In genomic region chr7:103812174-103812573, GRCm38 (mm10) we compare ENCODE assay signal across 25 mouse cellular contexts. TPM values are rescaled to one million over a fixed set of nuclear protein-coding genes. Genes with fewer than 3 reads are reported as not detected.
A peak's percentile ranks its signal among the peaks of the same experiment; 100 is the strongest.
DNase-seq lines count a peak whose midpoint lies in the region; ATAC-seq and TF ChIP-seq lines count a peak whose summit lies in the region.
"Had no signal": no experiment of that assay in that cellular context is flagged by ENCODE, and none has a peak within 500 bp of the region (broad histone marks: within the 10 kb centered on the region; RNA-seq: fewer than 3 reads in every experiment).

No protein-coding gene starts in this region.

- WGBS in liver, postnatal 0 days (ENCODE audit: insufficient replicate concordance): 24% methylated on average over 1 of the region's 1 CpGs

- peak; percentile 61 for DNase-seq in 416B (ENCODE audit: low read depth)
- peak; percentile 15 for DNase-seq in G1E (ENCODE audit: low spot score)
- no peak for DNase-seq in liver, postnatal 0 days
- DNase-seq in kidney, postnatal 25 days: no peak
- DNase-seq in right cerebral cortex, postnatal 4 days: no peak
- DNase-seq: adrenal gland, adult 8-10 months; cerebellum, adult 8-10 months; gastrocnemius, postnatal 25 days; heart, postnatal 4 days; kidney, adult 18-20 months; kidney, postnatal 10 days; layer of hippocampus, adult 9-11 months; right cerebral cortex, postnatal 25 days had no signal

- TF ChIP-seq CTCF in G1E (IDR thresholded peaks at IDR 0.05; ENCODE audit: low read depth, low read length): no peak
- no peak for TF ChIP-seq CTCF in liver, postnatal 0 days (IDR thresholded peaks at IDR 0.05; ENCODE audit: low read depth)

- H3K36me3 ChIP-seq in G1E (replicated peaks): no peaks in the 10 kb centered on the region
- peaks cover 36% of the 10 kb centered on the region for H3K36me3 ChIP-seq in erythroblast, embryonic 14.5 days (ENCODE audit: control insufficient read depth)
- no peaks in the 10 kb centered on the region for H3K36me3 ChIP-seq in liver, postnatal 0 days (replicated peaks; ENCODE audit: insufficient read depth, low read length)
- H3K36me3 ChIP-seq: forebrain, embryonic 12.5 days; heart, embryonic 10.5 days; neural tube, embryonic 12.5 days had no signal

- ATAC-seq in G1E (ENCODE audit: extremely low read depth, insufficient number of reproducible peaks, low FRiP score, poor library complexity, severe bottlenecking): peak; percentile 38
- no peak for ATAC-seq in liver, postnatal 0 days
- ATAC-seq in frontal cortex, adult (ENCODE audit: low TSS enrichment): no peak
- ATAC-seq: hindbrain, postnatal 0 days; lung, postnatal 0 days had no signal

- TF ChIP-seq EP300 in liver, postnatal 0 days (IDR thresholded peaks at IDR 0.05; ENCODE audit: low read depth): peak; percentile 75

- H3K9ac ChIP-seq in liver, postnatal 0 days (replicated peaks): peak overlapping the region; percentile 72
- H3K9ac ChIP-seq: forebrain, embryonic 12.5 days; neural tube, embryonic 12.5 days had no signal

- no peak overlapping the region; the same call in 1 of the 2 replicates for H3K4me3 ChIP-seq in G1E (ENCODE audit: low read depth, low read length)
- H3K4me3 ChIP-seq in erythroblast, embryonic 14.5 days (replicated peaks): peak overlapping the region; percentile 68
- peak overlapping the region; percentile 55 for H3K4me3 ChIP-seq in liver, postnatal 0 days (ENCODE audit: low read depth, low read length)
- H3K4me3 ChIP-seq: forebrain, embryonic 12.5 days; heart, embryonic 10.5 days; neural tube, embryonic 12.5 days had no signal

- H3K4me1 ChIP-seq in G1E (ENCODE audit: insufficient read depth, low read depth, low read length): peaks cover 37% of the 10 kb centered on the region
- peaks cover 62% of the 10 kb centered on the region for H3K4me1 ChIP-seq in erythroblast, embryonic 14.5 days (ENCODE audit: control insufficient read depth)
- peaks cover 3% of the 10 kb centered on the region; the same call in 1 of the 2 replicates for H3K4me1 ChIP-seq in liver, postnatal 0 days (ENCODE audit: insufficient read depth)
- H3K4me1 ChIP-seq: forebrain, embryonic 12.5 days; heart, embryonic 10.5 days; neural tube, embryonic 12.5 days had no signal

- H3K4me2 ChIP-seq in liver, postnatal 0 days (ENCODE audit: low read depth, low read length): peak overlapping the region; percentile 57
- H3K4me2 ChIP-seq: forebrain, embryonic 12.5 days; midbrain, embryonic 11.5 days; neural tube, embryonic 12.5 days had no signal

- no peaks in the 10 kb centered on the region for H3K27me3 ChIP-seq in G1E (ENCODE audit: insufficient read depth, low read length)
- no peaks in the 10 kb centered on the region for H3K27me3 ChIP-seq in erythroblast, embryonic 14.5 days (ENCODE audit: control insufficient read depth)
- no peaks in the 10 kb centered on the region for H3K27me3 ChIP-seq in liver, postnatal 0 days (ENCODE audit: insufficient read depth, low read length)
- H3K27me3 ChIP-seq: forebrain, embryonic 12.5 days; neural tube, embryonic 12.5 days had no signal

- peak overlapping the region; percentile 96 for H3K27ac ChIP-seq in liver, postnatal 0 days (ENCODE audit: low read depth)
- H3K27ac ChIP-seq: forebrain, embryonic 12.5 days; heart, embryonic 10.5 days; hindbrain, postnatal 0 days; neural tube, embryonic 12.5 days had no signal

- H3K9me3 ChIP-seq in G1E (replicated peaks): no peaks in the 10 kb centered on the region
- no peaks in the 10 kb centered on the region for H3K9me3 ChIP-seq in erythroblast, embryonic 14.5 days (ENCODE audit: control insufficient read depth, low read length)
- H3K9me3 ChIP-seq in liver, postnatal 0 days (ENCODE audit: low read length): no peaks in the 10 kb centered on the region
- H3K9me3 ChIP-seq: forebrain, embryonic 12.5 days; heart, embryonic 10.5 days; neural tube, embryonic 12.5 days had no signal

RNA-seq across cellular contexts. Expression of gene Hbb-bt, which starts 1.6 kb away (rescaled TPM):
- 14.8 and 396 TPM in 2 replicates for total RNA-seq in G1E (2014; fragmentation: Nextera tagmentation)
- 3.3 and 7.8 TPM in 2 replicates for total RNA-seq in G1E (2017)
- 27.9 and 40.4 TPM in 2 replicates for polyA plus RNA-seq in G1E (2012)
- polyA plus RNA-seq in erythroblast, embryonic 14.5 days (2012): 22,007 and 54,805 TPM in 2 replicates
- 16,738 and 17,184 TPM in 2 replicates for polyA plus RNA-seq in liver, postnatal 0 days (2015; fragmentation: Nextera tagmentation; extraction: Ambion mirVana)

RNA-seq across cellular contexts. Expression of gene Hbb-bs, which starts 15.7 kb away (rescaled TPM):
- total RNA-seq in G1E (2014; fragmentation: Nextera tagmentation): 153 and 3,173 TPM in 2 replicates
- total RNA-seq in G1E (2017): 10.4 and 23.5 TPM in 2 replicates
- polyA plus RNA-seq in G1E (2012): 137 and 158 TPM in 2 replicates
- polyA plus RNA-seq in erythroblast, embryonic 14.5 days (2012): 263,491 and 269,873 TPM in 2 replicates
- polyA plus RNA-seq in liver, postnatal 0 days (2015; fragmentation: Nextera tagmentation; extraction: Ambion mirVana): 51,353 and 55,260 TPM in 2 replicates

RNA-seq across cellular contexts. Expression of gene Olfr67, which starts 20.6 kb away (rescaled TPM):
- total RNA-seq in G1E (2014; fragmentation: Nextera tagmentation): not detected in 2 replicates
- not detected in 2 replicates for total RNA-seq in G1E (2017)
- 0.01 TPM in 1 of 2 replicates, not detected in the other for polyA plus RNA-seq in G1E (2012)
- not detected in 2 replicates for polyA plus RNA-seq in erythroblast, embryonic 14.5 days (2012)
- polyA plus RNA-seq in liver, postnatal 0 days (2015; fragmentation: Nextera tagmentation; extraction: Ambion mirVana): 0.02 TPM in 1 of 2 replicates, not detected in the other
- total RNA-seq: adrenal gland, adult 8-10 months; gastrocnemius, postnatal 25 days; heart, postnatal 4 days; hindbrain, postnatal 0 days; left cerebral cortex, adult 8-10 months; monocyte, adult 5-6 weeks had no signal
- polyA plus RNA-seq: embryonic facial prominence, embryonic 14.5 days; forebrain, embryonic 12.5 days; heart, embryonic 10.5 days; hindbrain, postnatal 0 days; limb, embryonic 14.5 days; lung, postnatal 0 days; midbrain, embryonic 11.5 days; neural tube, embryonic 12.5 days had no signal

RNA-seq across cellular contexts. Expression of gene Hbb-bh2, which starts 28.1 kb away (rescaled TPM):
- not detected in 2 replicates for total RNA-seq in G1E (2014; fragmentation: Nextera tagmentation)
- not detected in 2 replicates for total RNA-seq in G1E (2017)
- not detected in 2 replicates for polyA plus RNA-seq in G1E (2012)
- 0.10 TPM in 1 of 2 replicates, not detected in the other for polyA plus RNA-seq in erythroblast, embryonic 14.5 days (2012)
- polyA plus RNA-seq in liver, postnatal 0 days (2015; fragmentation: Nextera tagmentation; extraction: Ambion mirVana): not detected in 2 replicates
- total RNA-seq: adrenal gland, adult 8-10 months; gastrocnemius, postnatal 25 days; heart, postnatal 4 days; hindbrain, postnatal 0 days; left cerebral cortex, adult 8-10 months; monocyte, adult 5-6 weeks had no signal
- polyA plus RNA-seq: embryonic facial prominence, embryonic 14.5 days; hindbrain, postnatal 0 days; limb, embryonic 14.5 days; lung, postnatal 0 days; midbrain, embryonic 11.5 days had no signal

RNA-seq across cellular contexts. Expression of gene Hbb-bh1, which starts 30.8 kb away (rescaled TPM):
- total RNA-seq in G1E (2014; fragmentation: Nextera tagmentation) (1.6 TPM in 1 of 2 replicates, not detected in the other), G1E (2017) (0.41 TPM in 1 of 2 replicates, not detected in the other)
- polyA plus RNA-seq in G1E (2012): not detected in 2 replicates
- polyA plus RNA-seq in erythroblast, embryonic 14.5 days (2012): 4.0 and 4.3 TPM in 2 replicates
- polyA plus RNA-seq in liver, postnatal 0 days (2015; fragmentation: Nextera tagmentation; extraction: Ambion mirVana): 1.8 and 2.5 TPM in 2 replicates
- total RNA-seq: adrenal gland, adult 8-10 months; gastrocnemius, postnatal 25 days; heart, postnatal 4 days; hindbrain, postnatal 0 days; left cerebral cortex, adult 8-10 months; monocyte, adult 5-6 weeks had no signal
- polyA plus RNA-seq: hindbrain, postnatal 0 days had no signal

Comparison
In these comparisons a context has a peak if more than half of its experiments do, and no peak if none do; other contexts are left out.
1. DNase-seq: peak in 416B (single experiment) and G1E (single experiment); none in liver, postnatal 0 days (single experiment), kidney, postnatal 25 days (0 of 2) and right cerebral cortex, postnatal 4 days (single experiment).
2. RNA of gene Hbb-bt, which starts 1.6 kb away (polyA plus RNA-seq): 22,007 to 54,805 TPM in erythroblast, embryonic 14.5 days and 16,738 to 17,184 TPM in liver, postnatal 0 days; 27.9 to 40.4 TPM in G1E; every median in the first group is over 100 times any median in the second.
3. RNA of gene Hbb-bs, which starts 15.7 kb away (polyA plus RNA-seq): 263,491 to 269,873 TPM in erythroblast, embryonic 14.5 days and 51,353 to 55,260 TPM in liver, postnatal 0 days; 137 to 158 TPM in G1E; every median in the first group is over 100 times any median in the second.